Mouse (Mus musculus) heart, postnatal 0 days (tissue): ENCODE measurements around the gene Olfr591. TPM values are rescaled to one million over a fixed set of nuclear protein-coding genes. Genes with fewer than 3 reads are reported as not detected.
A peak's percentile ranks its signal among the peaks of the same experiment; 100 is the strongest.

ENCODE experiments used
- ATAC-seq: fragments of 200-750 bp; cut with Nextera tagmentation; 2 replicates; pipeline ENCODE4 v1.8.0; 2017; ENCODE audit warnings: low read depth, moderate number of reproducible peaks, moderate library complexity; ENCODE audit not compliant: insufficient read depth
- DNase-seq: peaks from one replicate; pipeline ENCODE4 v3.0.0-alpha.2; 2016; ENCODE audit warnings: low spot score
- H3K27ac ChIP-seq: fragments of 300-500 bp; sonication (generic); 2 replicates; pipeline ENCODE4 v1.5.1; 2014; ENCODE audit warnings: low read depth, mild to moderate bottlenecking
- H3K27me3 ChIP-seq: fragments of 300-500 bp; sonication (generic); 2 replicates; pipeline ENCODE4 v1.6.1; 2014; ENCODE audit warnings: low read length, mixed read lengths; ENCODE audit not compliant: control insufficient read depth, insufficient read depth
- H3K36me3 ChIP-seq: fragments of 300-500 bp; sonication (generic); replicated peaks from 2 replicates; pipeline ENCODE4 v1.6.1; 2014; ENCODE audit warnings: low read length, mixed read lengths; ENCODE audit not compliant: control insufficient read depth, insufficient read depth
- H3K4me1 ChIP-seq: fragments of 300-500 bp; sonication (generic); 2 replicates; pipeline ENCODE4 v1.6.1; 2014; ENCODE audit warnings: antibody characterized with exemption; ENCODE audit not compliant: control insufficient read depth, insufficient read depth
- H3K4me2 ChIP-seq: fragments of 300-500 bp; sonication (generic); 2 replicates; pipeline ENCODE4 v1.6.1; 2014; ENCODE audit warnings: low read depth, mild to moderate bottlenecking, low read length, moderate library complexity
- H3K4me3 ChIP-seq: fragments of 300-500 bp; sonication (generic); 2 replicates; pipeline ENCODE4 v1.5.1; 2014; ENCODE audit warnings: low read depth, low read length
- H3K9ac ChIP-seq: fragments of 300-500 bp; sonication (generic); replicated peaks from 2 replicates; pipeline ENCODE4 v1.6.1; 2014; ENCODE audit warnings: low read depth, low read length, mixed read lengths
- H3K9me3 ChIP-seq: fragments of 300-500 bp; sonication (generic); replicated peaks from 2 replicates; pipeline ENCODE4 v1.6.1; 2016; ENCODE audit warnings: low read length; ENCODE audit not compliant: control insufficient read depth
- CTCF ChIP-seq: IDR thresholded peaks from 2 replicates; pipeline ENCODE4 v1.5.1; 2016; ENCODE audit warnings: antibody characterized with exemption, control low read depth, low read depth
- EP300 ChIP-seq: IDR thresholded peaks from 2 replicates; pipeline ENCODE4 v1.6.1; 2016; ENCODE audit warnings: antibody characterized with exemption, low read depth
- WGBS: fragments of 180-500 bp; shearing (Covaris S2); extraction: QIAGEN DNeasy Blood & Tissue Kit; methylation state at CpG from one replicate; pipeline ENCODE4 v1.1.7; 2014; 5-methylcytosine and 5-hydroxymethylcytosine counted together
- polyA plus RNA-seq: library from polyadenylated mRNA; unstranded; fragments of >200 nt; fragmentation: Nextera tagmentation; extraction: Ambion mirVana; gene quantifications from 2 replicates; pipeline ENCODE4 v1.2.1, GENCODE M21; 2015
- total RNA-seq: library from RNA; depleted of rRNA; stranded (reverse); fragments of >200 nt; gene quantifications from 2 replicates; pipeline ENCODE4 v1.2.3, GENCODE M21; 2014; ENCODE audit warnings: low replicate concordance; rRNA removed

The Olfr591 gene
- total and polyA plus RNA-seq, 2 experiments from 2014 or later, result not detected

- DNase-seq (no peak), ATAC-seq (no peak)
- H3K36me3 ChIP-seq, result no peaks in the 10 kb centered on the region
- no peak within 1 kb of the TSS for H3K4me2 ChIP-seq
- no peak within 1 kb of the TSS for H3K4me3 ChIP-seq
- WGBS, result 42% methylated on average over 2 of the region's 2 CpGs
- TF ChIP-seq CTCF (no peak), EP300 (no peak)
- H3K9me3 ChIP-seq, result no peaks in the 10 kb centered on the region
- no peak within 1 kb of the TSS for H3K9ac ChIP-seq
- no peaks in the 10 kb centered on the region for H3K4me1 ChIP-seq
- H3K27me3 ChIP-seq, result no peaks in the 10 kb centered on the region
- H3K27ac ChIP-seq, result no peak within 1 kb of the TSS
Measured at GRCm38 (mm10) chr7:103156256-103156655, 21.9 kb downstream of the Olfr591 start, which contains the start of gene Olfr589. Gene Olfr589, minus strand, starts transcription at chr7:103156356.

- no peak within 1 kb of the TSS for H3K9ac ChIP-seq
- no peaks in the 10 kb centered on the region for H3K9me3 ChIP-seq
- no peaks in the 10 kb centered on the region for H3K27me3 ChIP-seq
- 59% methylated on average over 1 of the region's 1 CpGs for WGBS
- TF ChIP-seq CTCF (no peak), EP300 (no peak)
- DNase-seq (no peak), ATAC-seq (no peak)
- H3K36me3 ChIP-seq, result no peaks in the 10 kb centered on the region
- H3K4me2 ChIP-seq, result no peak within 1 kb of the TSS
- no peaks in the 10 kb centered on the region for H3K4me1 ChIP-seq
- H3K27ac ChIP-seq, result no peak within 1 kb of the TSS
- no peak within 1 kb of the TSS for H3K4me3 ChIP-seq
Measured at GRCm38 (mm10) chr7:103140579-103140978, 37.6 kb downstream of the Olfr591 start, which contains the start of gene Olfr588-ps1. Gene Olfr588-ps1, plus strand, starts transcription at chr7:103140879.

- Histone ChIP-seq H3K4me3 (no peak within 1 kb of the TSS), H3K9ac (no peak within 1 kb of the TSS), H3K36me3 (no peaks in the 10 kb centered on the region), H3K4me1 (no peaks in the 10 kb centered on the region), H3K27ac (no peak within 1 kb of the TSS), H3K9me3 (no peaks in the 10 kb centered on the region), H3K27me3 (no peaks in the 10 kb centered on the region), H3K4me2 (no peak within 1 kb of the TSS)
- no peak for ATAC-seq
- TF ChIP-seq EP300 (no peak), CTCF (no peak)
- no peak for DNase-seq
- 89% methylated on average over 3 of the region's 3 CpGs for WGBS
Measured at GRCm38 (mm10) chr7:103125538-103125937, 52.6 kb downstream of the Olfr591 start, which contains the start of gene Olfr586. Gene Olfr586, minus strand, starts transcription at chr7:103125638.

- Histone ChIP-seq H3K4me1 (no peaks in the 10 kb centered on the region), H3K9ac (no peak overlapping the region), H3K27me3 (no peaks in the 10 kb centered on the region), H3K27ac (no peak overlapping the region), H3K9me3 (no peaks in the 10 kb centered on the region), H3K36me3 (no peaks in the 10 kb centered on the region), H3K4me2 (no peak overlapping the region), H3K4me3 (no peak overlapping the region)
- no peak for TF ChIP-seq EP300
- peak; percentile 47 for TF ChIP-seq CTCF
- ATAC-seq, result no peak
- DNase-seq, result no peak
- 38% methylated on average over 3 of the region's 3 CpGs for WGBS
Measured at GRCm38 (mm10) chr7:103119406-103119805, 58.7 kb downstream of the Olfr591 start.

Other genes starting within 250 kb of the Olfr591 start
- gene Olfr573-ps1, start 235.8 kb downstream of the Olfr591 start, total RNA-seq, result not detected in 2 replicates
- gene Olfr573-ps1, start 235.8 kb downstream of the Olfr591 start, polyA plus RNA-seq, result not detected in 2 replicates
- gene Olfr574, start 229.9 kb downstream of the Olfr591 start, total RNA-seq, result not detected in 2 replicates
- not detected in 2 replicates for gene Olfr574, start 229.9 kb downstream of the Olfr591 start, polyA plus RNA-seq
- not detected in 2 replicates for gene Olfr575, start 219.6 kb downstream of the Olfr591 start, total RNA-seq
- not detected in 2 replicates for gene Olfr575, start 219.6 kb downstream of the Olfr591 start, polyA plus RNA-seq
- not detected in 2 replicates for gene Olfr576, start 215.7 kb downstream of the Olfr591 start, total RNA-seq
- gene Olfr576, start 215.7 kb downstream of the Olfr591 start, polyA plus RNA-seq, result not detected in 2 replicates
- gene Olfr577, start 202.4 kb downstream of the Olfr591 start, total RNA-seq, result not detected in 2 replicates
- not detected in 2 replicates for gene Olfr577, start 202.4 kb downstream of the Olfr591 start, polyA plus RNA-seq
- gene Olfr578, start 189.0 kb downstream of the Olfr591 start, total RNA-seq, result not detected in 2 replicates
- not detected in 2 replicates for gene Olfr578, start 189.0 kb downstream of the Olfr591 start, polyA plus RNA-seq
- not detected in 2 replicates for gene Olfr582, start 140.3 kb downstream of the Olfr591 start, total RNA-seq
- not detected in 2 replicates for gene Olfr582, start 140.3 kb downstream of the Olfr591 start, polyA plus RNA-seq
- not detected in 2 replicates for gene Olfr583, start 127.0 kb downstream of the Olfr591 start, total RNA-seq
- gene Olfr583, start 127.0 kb downstream of the Olfr591 start, polyA plus RNA-seq, result not detected in 2 replicates
- gene Olfr584, start 96.5 kb downstream of the Olfr591 start, total RNA-seq, result not detected in 2 replicates
- gene Olfr584, start 96.5 kb downstream of the Olfr591 start, polyA plus RNA-seq, result not detected in 2 replicates
- gene Olfr585, start 80.6 kb downstream of the Olfr591 start, total RNA-seq, result not detected in 2 replicates
- gene Olfr585, start 80.6 kb downstream of the Olfr591 start, polyA plus RNA-seq, result not detected in 2 replicates
- gene Olfr586, start 52.7 kb downstream of the Olfr591 start, total RNA-seq, result not detected in 2 replicates
- gene Olfr586, start 52.7 kb downstream of the Olfr591 start, polyA plus RNA-seq, result not detected in 2 replicates
- gene Olfr588-ps1, start 37.5 kb downstream of the Olfr591 start, total RNA-seq, result not detected in 2 replicates
- not detected in 2 replicates for gene Olfr588-ps1, start 37.5 kb downstream of the Olfr591 start, polyA plus RNA-seq
- gene Olfr589, start 22.0 kb downstream of the Olfr591 start, total RNA-seq, result not detected in 2 replicates
- gene Olfr589, start 22.0 kb downstream of the Olfr591 start, polyA plus RNA-seq, result not detected in 2 replicates
- not detected in 2 replicates for gene Olfr592, start 6.5 kb upstream of the Olfr591 start, total RNA-seq
- gene Olfr592, start 6.5 kb upstream of the Olfr591 start, polyA plus RNA-seq, result not detected in 2 replicates
- not detected in 2 replicates for gene Olfr593, start 33.5 kb upstream of the Olfr591 start, total RNA-seq
- gene Olfr593, start 33.5 kb upstream of the Olfr591 start, polyA plus RNA-seq, result not detected in 2 replicates
- not detected in 2 replicates for gene Olfr594, start 38.7 kb upstream of the Olfr591 start, total RNA-seq
- not detected in 2 replicates for gene Olfr594, start 38.7 kb upstream of the Olfr591 start, polyA plus RNA-seq
- not detected in 2 replicates for gene Usp17ld, start 74.2 kb upstream of the Olfr591 start, total RNA-seq
- not detected in 2 replicates for gene Usp17ld, start 74.2 kb upstream of the Olfr591 start, polyA plus RNA-seq
- gene Olfr596, start 127.3 kb upstream of the Olfr591 start, total RNA-seq, result not detected in 2 replicates
- not detected in 2 replicates for gene Olfr596, start 127.3 kb upstream of the Olfr591 start, polyA plus RNA-seq
- gene Olfr597, start 138.0 kb upstream of the Olfr591 start, total RNA-seq, result not detected in 2 replicates
- not detected in 2 replicates for gene Olfr597, start 138.0 kb upstream of the Olfr591 start, polyA plus RNA-seq
- not detected in 2 replicates for gene Olfr598, start 145.2 kb upstream of the Olfr591 start, total RNA-seq
- not detected in 2 replicates for gene Olfr598, start 145.2 kb upstream of the Olfr591 start, polyA plus RNA-seq
- not detected in 2 replicates for gene Olfr599, start 157.6 kb upstream of the Olfr591 start, total RNA-seq
- not detected in 2 replicates for gene Olfr599, start 157.6 kb upstream of the Olfr591 start, polyA plus RNA-seq
- gene Olfr600, start 171.3 kb upstream of the Olfr591 start, total RNA-seq, result not detected in 2 replicates
- not detected in 2 replicates for gene Olfr600, start 171.3 kb upstream of the Olfr591 start, polyA plus RNA-seq
- not detected in 2 replicates for gene Olfr601, start 184.3 kb upstream of the Olfr591 start, total RNA-seq
- gene Olfr601, start 184.3 kb upstream of the Olfr591 start, polyA plus RNA-seq, result not detected in 2 replicates
- gene Olfr603, start 207.8 kb upstream of the Olfr591 start, total RNA-seq, result not detected in 2 replicates
- gene Olfr603, start 207.8 kb upstream of the Olfr591 start, polyA plus RNA-seq, result not detected in 2 replicates
- not detected in 2 replicates for gene Usp17lc, start 236.7 kb upstream of the Olfr591 start, total RNA-seq
- 0.12 and 0.19 TPM in 2 replicates for gene Usp17lc, start 236.7 kb upstream of the Olfr591 start, polyA plus RNA-seq